Mouse (Mus musculus): ENCODE measurements around the gene Mrpl55.
A peak's percentile ranks its signal among the peaks of the same experiment; 100 is the strongest.
"Not testable (repeated sequence)": the region's sequence is repeated elsewhere in the genome, so short reads cannot be mapped to it uniquely, and the experiment has no call there.

Gene Mrpl55

DNA sequence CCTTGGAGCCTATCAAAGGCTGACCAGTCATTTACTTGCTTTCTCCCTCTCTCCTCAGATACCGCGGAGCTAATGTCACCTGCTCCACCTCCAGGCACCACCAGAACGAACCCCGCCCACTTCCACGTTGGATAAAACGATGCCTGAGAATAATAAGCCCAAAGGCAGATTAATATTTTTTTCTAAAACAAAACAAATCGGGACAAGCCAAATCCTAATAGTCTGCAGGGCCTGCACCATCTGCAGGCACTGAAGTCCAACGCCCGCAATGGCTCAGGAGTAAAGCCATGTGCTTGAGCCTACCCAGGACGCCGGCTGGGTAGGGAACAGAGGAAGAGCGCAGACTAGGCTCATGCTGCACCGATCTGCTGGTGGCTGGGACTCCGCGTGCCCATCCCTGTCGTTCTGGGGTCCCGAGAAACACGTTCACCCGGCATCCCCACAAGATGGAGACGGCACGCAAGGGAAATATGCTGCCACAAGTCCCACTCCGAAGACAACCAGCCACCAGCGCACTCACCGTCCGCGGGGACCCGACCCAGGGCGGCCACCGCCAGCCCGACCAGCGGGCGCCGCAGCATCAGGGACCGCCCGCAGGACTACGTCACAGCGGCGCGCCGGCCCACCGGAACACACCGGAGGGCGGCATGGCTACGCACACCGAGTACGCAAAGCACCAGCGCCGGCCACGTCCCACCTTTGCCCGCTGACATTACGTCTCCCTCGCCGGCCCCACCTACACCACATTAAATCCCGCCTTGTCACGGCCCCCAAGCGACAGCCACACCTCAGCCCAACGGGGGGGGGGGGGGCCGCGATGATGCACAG lies 10.8 kb upstream of the Mrpl55 start:
- DNase-seq (ENCODE audit: extremely low read depth, low read depth, low spot score), result no peak

DNA sequence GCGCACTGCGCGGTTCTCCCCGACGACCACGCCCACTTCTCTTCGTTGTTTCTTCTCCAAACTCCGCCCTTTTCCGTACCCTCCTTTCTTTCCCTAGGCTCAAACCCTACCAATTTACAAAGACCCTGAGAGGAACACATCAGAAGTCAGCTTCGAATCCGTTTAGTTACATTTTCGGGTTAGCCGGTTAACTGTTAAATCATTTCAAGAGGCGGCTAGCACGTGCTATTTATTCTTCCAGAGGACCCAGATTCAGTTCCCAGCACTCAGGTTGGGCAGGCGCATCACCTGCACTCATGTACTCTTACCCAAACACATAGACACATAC lies 10.3 kb upstream of the Mrpl55 start, which contains the start of gene Guk1:
TSS of gene Guk1 (minus strand) at position 154 of the 328 bp plus-strand sequence.
- no peak for DNase-seq (ENCODE audit: extremely low read depth, low read depth, low spot score)

DNA sequence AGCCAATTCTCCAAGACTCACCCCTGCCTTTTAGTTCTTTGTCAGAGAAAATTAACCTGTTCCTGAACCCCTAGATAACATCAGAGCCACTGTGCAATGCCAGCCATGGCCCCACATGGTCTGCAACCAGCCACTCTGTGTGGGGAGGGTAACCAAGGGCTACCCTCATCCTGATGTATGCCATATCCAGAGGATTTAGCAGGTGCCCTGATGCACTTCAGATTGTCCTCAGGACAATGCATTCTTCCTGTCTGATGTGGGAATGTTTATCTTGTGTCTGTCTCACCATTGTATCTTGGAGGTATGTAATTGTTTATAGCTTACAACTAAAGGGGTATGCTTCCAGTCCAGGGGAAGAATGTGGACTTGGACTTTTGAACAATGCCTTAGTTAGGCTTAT lies 6.1 kb upstream of the Mrpl55 start:
- no peak for DNase-seq (ENCODE audit: extremely low read depth, low read depth, low spot score)

DNA sequence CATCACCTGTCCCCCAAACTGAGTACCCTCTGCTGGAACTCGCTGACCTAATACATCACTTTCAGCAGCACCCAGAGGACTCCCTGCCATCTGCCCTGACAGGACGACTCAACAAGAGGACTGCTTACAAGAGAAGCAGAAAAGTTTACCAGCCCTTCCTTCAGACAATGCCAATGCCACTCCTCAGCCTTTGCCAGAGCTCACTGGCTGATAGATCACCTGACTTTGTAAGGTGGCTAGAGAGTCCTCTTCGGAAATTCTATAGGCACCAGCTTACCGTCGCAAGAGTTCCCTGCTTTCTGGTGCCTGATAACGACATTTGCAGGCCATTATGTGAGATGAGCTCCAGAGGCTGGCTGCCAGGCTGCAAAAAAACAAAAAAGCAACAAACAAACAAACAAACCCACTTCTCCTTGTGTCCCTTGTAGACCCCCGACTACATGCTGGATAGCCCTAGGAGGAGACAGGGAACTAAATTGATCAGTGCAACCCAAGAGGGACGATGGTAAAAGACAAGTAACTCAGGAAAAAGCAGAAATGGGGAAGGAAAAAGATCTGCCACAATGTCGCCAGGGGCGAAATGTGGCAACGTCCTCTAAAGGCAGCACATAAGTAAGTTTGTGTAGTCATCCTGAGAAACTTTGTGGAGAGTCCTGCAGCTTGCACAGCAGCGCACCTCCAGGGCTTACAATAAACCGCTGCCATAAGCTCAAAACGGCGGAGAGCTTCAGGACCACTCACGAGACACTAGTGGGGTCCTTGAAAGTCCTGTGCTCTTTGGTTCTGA lies 877 bp upstream of the Mrpl55 start:
- no peak for DNase-seq (ENCODE audit: extremely low read depth, low read depth, low spot score)

DNA sequence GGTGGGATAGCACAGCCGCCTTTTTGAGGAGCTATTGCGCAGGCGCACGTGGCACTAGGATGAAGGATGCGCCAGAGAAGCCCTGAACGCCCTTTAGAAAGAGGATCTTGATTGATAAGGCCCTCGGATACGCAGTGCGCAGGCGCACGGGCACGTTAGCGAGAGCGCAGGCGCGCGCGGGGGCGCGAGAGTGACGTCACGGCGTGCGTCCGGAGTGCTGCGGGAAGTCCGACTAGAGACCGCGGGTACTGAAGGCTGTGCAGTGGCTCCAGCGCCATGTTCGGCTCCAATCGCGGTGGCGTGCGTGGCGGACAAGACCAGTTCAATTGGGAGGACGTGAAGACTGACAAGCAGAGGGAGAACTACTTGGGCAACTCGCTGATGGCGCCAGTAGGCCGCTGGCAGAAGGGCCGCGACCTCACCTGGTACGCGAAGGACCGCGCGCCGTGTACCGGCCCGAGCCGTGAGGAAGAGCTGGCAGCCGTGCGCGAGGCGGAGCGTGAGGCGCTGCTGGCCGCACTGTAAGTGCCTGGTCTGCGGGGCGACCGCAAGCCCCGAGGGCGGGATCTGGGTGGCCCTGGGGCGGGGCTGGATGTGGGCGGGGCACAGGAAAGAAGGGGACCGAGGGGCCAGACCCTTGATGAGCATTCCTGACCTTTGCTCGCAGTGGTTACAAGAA lies 6.0 kb downstream of the Mrpl55 start, which contains the start of gene 2310033P09Rik:
TSS of gene 2310033P09Rik (plus strand) at position 169 of the 679 bp plus-strand sequence.
- DNase-seq (ENCODE audit: extremely low read depth, low read depth, low spot score), result no peak

DNA sequence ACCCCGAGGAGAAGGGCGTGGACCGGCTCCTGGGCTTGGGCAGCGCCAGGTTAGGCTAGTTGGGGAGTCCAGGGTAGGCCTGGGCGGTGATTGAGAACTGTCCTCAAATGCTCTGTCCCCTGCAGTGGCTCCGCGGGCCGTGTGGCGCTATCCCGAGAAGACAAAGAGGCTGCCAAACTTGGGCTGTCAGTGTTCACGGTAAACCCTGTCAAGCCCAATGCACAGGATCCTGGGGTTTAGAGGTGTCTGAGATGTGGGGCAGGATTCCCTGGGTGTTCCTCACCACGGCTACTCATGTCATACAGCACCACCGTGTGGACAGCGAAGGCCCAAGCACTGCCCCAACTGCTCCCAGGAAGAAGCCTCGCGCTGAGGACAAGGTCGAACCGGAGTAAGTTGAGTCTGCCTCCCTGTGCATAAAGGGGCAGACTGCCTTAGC lies 6.7 kb downstream of the Mrpl55 start:
- DNase-seq (ENCODE audit: extremely low read depth, low read depth, low spot score), result no peak

DNA sequence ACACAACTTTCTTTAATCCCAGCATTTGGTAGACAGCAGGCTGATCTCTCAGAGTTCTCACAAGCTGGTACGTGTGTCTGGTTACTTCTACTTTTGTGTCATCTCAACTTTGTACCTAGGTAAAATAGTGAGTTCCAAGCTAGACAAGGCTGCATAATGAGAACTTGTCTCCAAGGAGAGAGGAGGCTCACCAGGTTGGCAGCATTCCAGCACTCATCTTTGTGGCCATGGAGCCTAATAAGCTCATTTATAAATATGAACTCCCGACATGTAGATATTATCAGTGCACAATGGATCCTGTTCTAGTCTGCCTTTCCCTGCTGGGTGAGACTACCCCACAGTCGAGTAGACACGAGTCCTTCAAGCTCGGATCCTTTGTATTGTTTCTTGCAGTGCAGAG lies 7.3 kb downstream of the Mrpl55 start:
- no peak for DNase-seq (ENCODE audit: extremely low read depth, low read depth, low spot score)

DNA sequence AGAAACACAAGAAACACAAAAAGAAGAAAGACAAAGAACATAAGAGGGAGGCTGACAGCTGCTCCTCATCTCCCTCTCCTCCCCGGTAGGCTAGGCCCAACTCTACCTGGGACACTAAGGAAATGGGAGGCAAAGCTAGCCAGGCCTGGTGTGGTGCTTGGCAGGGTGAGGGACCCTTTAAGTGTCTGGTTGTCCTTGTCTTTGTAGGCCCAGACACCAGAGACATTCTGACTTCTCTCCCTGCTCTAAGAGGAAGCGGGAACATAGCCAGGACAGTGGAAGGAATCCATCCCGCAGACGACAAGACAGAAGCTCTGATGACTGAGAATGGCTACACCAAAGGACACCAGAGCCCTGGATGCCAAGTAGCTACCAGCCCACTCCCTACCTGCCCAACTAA lies 7.7 kb downstream of the Mrpl55 start:
- DNase-seq (ENCODE audit: extremely low read depth, low read depth, low spot score), result no peak

DNA sequence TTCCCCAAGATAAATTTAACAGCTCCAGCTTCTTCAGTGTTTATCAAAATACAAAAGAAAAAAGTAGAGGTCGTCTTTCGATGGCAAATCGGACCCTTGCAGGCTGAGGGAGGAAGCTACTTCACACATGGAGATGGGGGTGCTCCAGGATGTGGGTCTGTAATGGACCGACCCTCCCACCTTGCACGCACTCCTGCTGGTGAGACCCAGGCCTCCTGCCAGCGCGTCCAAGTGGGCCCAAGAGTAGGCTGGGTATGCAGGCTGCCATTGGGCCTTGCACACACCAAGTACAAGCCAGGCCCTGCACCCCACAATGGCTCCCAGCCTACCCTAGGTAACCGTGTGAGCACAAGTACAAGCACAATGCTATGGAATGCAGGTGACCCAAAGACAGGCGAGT lies 9.3 kb downstream of the Mrpl55 start:
- DNase-seq (ENCODE audit: extremely low read depth, low read depth, low spot score), result not testable (repeated sequence)

DNA sequence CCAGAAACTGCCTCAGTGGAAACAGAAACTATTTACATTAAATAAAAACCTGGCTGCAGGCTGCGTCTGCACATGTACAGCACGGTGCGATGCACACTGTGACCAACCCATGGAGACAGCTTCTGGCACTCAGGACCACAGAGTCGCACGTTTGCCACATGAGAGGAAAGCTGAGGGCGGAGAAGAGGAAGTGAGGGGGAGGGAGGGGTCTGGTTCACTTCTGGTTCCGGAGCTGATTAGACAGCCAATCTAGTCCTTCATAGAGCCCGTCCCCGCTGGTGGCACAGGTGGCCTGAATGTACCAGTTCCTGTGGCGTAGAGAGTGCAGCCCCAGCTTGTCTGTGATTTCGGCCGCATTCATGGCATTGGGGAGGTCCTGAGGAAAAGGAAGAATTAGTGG lies 10.0 kb downstream of the Mrpl55 start:
- not testable (repeated sequence) for DNase-seq (ENCODE audit: extremely low read depth, low read depth, low spot score)

DNA sequence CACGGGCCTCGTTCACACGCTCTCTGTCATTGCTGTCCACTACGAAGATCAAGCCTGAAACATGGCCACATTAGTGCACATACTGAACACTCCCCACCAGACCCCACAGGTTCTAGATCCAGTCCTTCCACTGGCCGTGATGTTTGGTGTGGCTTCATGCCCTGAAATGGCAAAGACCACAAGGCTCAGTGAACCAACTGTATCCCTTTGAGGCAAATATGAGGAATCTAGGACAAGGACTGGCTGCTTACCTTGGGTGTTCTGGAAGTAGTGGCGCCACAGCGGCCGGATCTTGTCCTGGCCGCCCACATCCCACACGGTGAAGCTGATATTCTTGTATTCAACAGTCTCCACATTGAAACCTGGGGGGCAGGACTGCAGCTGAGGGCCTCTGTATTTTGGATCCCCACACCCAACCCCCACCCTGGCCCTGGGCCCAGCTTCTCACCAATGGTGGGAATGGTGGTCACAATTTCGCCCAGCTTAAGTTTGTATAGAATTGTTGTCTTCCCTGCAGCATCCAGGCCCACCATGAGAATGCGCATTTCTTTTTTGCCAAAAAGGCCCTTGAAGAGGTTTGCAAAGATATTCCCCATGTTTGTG lies 10.7 kb downstream of the Mrpl55 start:
- DNase-seq (ENCODE audit: extremely low read depth, low read depth, low spot score), result no peak

DNA sequence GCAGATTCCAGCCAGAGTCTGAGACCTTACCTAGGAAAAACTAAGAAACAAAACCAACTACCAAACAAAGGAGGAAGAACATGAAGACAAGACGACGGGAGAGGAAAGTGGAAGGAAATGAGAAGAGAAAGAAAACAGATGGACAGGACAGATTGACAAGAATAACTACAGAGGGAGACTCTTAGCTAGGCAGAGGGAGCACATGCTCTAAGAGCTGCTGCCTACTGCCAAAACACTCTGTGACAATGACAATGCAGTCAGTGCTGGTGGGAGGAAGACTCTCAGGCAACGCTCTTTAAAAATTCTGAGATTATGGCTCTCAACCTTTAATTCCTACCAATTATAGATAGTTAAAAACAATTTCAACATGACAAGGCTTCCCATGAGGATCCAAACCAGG lies 14.7 kb downstream of the Mrpl55 start:
- DNase-seq (ENCODE audit: extremely low read depth, low read depth, low spot score), result no peak

DNA sequence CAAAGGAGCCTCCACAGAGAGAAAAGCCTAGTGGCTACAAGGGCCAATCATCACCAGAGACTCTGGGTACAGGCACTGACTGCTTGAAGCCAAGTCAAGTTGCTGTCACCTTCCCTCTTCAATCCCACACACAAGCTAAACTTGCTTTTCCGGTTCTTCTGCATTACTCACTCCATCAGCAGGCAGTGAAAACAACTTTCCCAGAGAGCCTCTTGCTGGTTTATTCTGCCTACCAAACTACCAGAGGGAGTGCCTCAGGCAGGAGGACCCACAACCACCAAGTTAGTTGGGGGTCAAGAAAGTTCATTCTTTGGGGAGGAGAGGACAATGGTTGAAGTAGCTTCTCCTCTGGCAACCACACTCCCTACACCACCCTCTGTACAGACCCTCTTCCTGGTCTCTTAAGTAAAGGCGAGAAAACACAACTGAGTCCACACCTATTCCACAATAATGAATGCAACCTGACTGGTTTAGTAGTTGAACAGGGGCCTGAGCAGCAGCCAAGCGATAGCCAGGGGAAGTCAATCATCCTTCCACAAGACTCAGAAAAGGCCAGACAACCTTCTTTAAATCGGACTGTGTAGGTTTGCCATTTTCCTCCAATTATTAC lies 16.2 kb downstream of the Mrpl55 start:
- DNase-seq (ENCODE audit: extremely low read depth, low read depth, low spot score), result peak; percentile 84

DNA sequence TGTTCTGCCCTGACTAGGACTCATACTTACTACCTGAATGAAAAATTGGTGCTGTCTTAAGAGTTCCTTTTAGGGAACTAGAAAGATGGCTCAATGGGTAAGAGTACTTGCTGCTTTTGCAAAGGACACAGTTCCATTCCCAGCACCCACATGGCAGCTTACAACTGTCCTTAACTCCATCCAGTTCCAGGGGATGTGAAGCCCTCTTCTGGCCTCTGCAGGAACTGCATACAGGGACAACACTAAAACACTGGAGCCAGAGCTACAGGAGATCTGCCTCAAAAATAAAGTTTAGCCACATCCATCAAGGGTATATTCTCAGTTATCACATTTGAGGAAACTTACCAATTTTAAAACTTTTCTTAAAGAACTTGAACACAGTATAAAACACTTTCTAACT lies 16.8 kb downstream of the Mrpl55 start:
- no peak for DNase-seq (ENCODE audit: extremely low read depth, low read depth, low spot score)

DNA sequence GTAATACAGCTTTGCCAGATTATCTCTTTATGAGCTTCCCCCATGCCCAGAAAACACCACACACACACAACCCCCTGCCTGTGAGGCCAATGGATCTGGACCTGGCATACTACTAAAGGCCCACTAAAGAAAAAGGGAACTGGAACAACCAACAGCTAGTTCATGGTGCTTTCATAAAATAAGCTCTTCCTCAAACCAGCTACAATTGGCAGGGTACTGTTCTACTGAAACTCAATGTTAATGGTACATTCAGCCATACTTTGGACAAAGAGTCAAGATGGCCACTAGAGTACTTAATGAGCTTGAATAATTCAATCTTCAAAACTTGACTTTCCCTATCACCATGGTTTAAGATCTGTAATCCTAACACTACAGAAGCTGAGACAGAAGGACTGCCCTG lies 19.3 kb downstream of the Mrpl55 start:
- DNase-seq (ENCODE audit: extremely low read depth, low read depth, low spot score), result no peak

DNA sequence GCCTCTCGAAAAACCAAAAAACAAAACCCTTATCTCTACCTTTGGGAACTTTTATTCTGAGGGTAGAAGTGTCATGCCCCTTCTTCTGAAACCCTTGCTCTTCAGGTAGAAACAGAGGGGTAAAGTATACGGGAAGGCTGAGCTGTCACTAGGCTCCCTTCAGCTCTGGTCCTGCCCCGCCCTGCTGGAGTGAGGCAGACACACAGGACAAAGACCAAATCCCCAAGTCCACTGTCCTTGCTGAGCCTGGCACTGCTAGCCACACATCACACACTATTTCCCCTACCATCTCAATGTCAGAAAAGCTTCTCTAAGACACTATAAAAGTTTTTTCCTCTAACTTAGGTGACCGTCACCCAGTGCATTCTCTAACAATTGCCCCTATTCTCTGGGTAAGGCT lies 20.0 kb downstream of the Mrpl55 start:
- DNase-seq (ENCODE audit: extremely low read depth, low read depth, low spot score), result no peak

DNA sequence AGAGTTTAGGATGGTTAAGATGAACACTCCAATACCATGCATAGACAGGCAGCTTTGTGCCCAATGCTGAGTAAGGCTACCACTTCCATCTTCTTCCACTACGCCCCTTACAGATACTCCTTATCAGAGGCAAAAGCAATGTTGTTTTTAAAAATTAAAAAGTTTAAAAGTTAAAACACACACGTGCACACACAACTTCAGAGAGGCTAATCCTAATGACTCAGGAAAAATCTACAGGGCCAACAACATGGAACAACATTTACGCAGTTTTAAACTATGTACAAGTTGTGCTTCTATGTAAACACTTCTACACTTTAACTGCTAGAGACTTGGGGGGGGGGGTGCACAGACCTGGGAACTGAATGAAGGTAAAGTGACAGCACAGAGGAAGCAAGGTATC lies 21.7 kb downstream of the Mrpl55 start:
- no peak for DNase-seq (ENCODE audit: extremely low read depth, low read depth, low spot score)

DNA sequence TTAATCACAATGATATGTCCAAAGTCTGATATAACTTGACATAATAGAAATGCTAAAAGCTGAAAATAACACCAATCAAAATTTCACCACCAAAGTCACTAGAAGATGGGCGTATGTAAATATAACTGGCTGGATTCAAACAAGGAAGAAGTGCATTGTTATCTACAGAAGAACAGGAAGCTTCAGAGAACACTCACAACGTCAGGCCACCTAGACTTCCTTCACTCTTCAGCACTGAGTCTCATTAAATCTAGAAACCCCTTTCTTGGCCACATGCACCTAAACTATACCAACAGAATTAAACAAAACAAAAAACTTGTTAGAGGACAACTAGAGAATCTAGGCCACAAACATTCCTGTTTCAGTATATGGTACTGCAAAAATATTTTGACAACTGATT lies 22.2 kb downstream of the Mrpl55 start:
- no peak for DNase-seq (ENCODE audit: extremely low read depth, low read depth, low spot score)

DNA sequence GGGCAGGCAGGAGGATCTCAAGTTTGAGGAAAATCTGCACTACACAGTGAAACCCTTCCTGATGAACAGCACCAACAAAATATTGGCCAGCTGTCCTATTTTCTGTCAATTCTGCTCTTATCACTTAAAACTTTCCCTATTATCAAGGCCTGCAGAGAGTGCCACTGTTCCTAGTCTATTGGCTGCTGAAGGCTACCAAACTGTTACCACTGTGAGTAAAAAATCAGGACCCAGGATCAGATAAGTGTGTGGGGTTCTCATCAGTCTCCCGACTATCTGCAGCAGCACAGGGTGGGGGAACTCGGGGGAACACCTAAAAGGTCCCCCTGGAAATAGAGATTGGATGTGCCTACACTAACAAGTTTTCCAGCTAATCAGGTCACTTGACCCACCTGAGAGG lies 22.9 kb downstream of the Mrpl55 start:
- DNase-seq (ENCODE audit: extremely low read depth, low read depth, low spot score), result no peak

DNA sequence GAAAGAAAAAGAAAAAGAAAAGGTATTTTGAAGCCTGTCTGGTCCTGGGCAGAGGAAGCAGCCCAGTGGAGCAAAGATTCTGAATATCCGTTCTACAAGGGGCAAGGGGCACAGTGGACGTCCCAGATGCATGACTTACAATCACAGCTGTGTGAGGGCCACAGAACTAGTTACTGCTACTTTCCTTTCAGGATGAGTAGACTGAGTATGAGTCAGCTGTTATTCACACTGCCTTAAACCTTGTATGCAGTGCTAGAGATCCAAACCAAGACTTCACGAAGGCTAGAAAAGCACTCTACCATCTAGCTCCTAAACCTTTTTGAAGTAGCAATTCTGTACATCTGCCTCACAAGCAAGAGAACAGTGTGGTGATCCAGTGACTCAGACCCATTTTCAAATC lies 24.0 kb downstream of the Mrpl55 start:
- no peak for DNase-seq (ENCODE audit: extremely low read depth, low read depth, low spot score)
